Mouse (Mus musculus) granulocyte monocyte progenitor cell, adult 5-6 weeks (primary cell): Measurements from ENCODE around the gene Gp6. TPM values are rescaled to one million over a fixed set of nuclear protein-coding genes. Genes with fewer than 3 reads are reported as not detected.
"Not testable (repeated sequence)": the region's sequence is repeated elsewhere in the genome, so short reads cannot be mapped to it uniquely, and the experiment has no call there.

Source experiments
- ATAC-seq: replicated peaks from 2 replicates; pipeline ENCODE4 v1.8.0; 2016; ENCODE audit warnings: mild to moderate bottlenecking, moderate TSS enrichment, inconsistent platforms; ENCODE audit not compliant: poor library complexity, severe bottlenecking
- total RNA-seq, 2 experiments: library from RNA; stranded (forward) in 1 of 2; stranded (reverse) in 1 of 2; fragments of 200-712, 200-1000 nt in 1 of 2; fragments of >200 nt in 1 of 2; fragmentation: Nextera tagmentation in 1 of 2; gene quantifications; 2 replicates each; pipeline ENCODE4 v1.2.3; 2014 to 2017

The Gp6 gene
- total RNA-seq (2014; fragmentation: Nextera tagmentation) (not detected in 2 replicates), total RNA-seq (2017) (not detected in 2 replicates)

- ATAC-seq: no peak
Observed at GRCm38 (mm10) chr7:4397730-4398129, at the start of gene Gp6. Gp6 (minus strand) TSS chr7:4397744.

- ATAC-seq: no peak
Observed at GRCm38 (mm10) chr7:4447138-4447537, 49.6 kb upstream of the Gp6 start.

- peak; percentile 95 for ATAC-seq
Observed at GRCm38 (mm10) chr7:4445216-4445791, 47.8 kb upstream of the Gp6 start, which contains the start of gene Rdh13. Rdh13 (minus strand) TSS chr7:4445649.

- no peak for ATAC-seq
Observed at GRCm38 (mm10) chr7:4440549-4440948, 43.0 kb upstream of the Gp6 start.

- no peak for ATAC-seq
Observed at GRCm38 (mm10) chr7:4437721-4438120, 40.2 kb upstream of the Gp6 start.

GRCm38 (mm10) chr7:4432026-4432425, 34.5 kb upstream of the Gp6 start:
- no peak for ATAC-seq

GRCm38 (mm10) chr7:4431548-4431947, 34.0 kb upstream of the Gp6 start:
- ATAC-seq: peak; percentile 58

GRCm38 (mm10) chr7:4430246-4430844, 32.8 kb upstream of the Gp6 start:
- no peak for ATAC-seq

GRCm38 (mm10) chr7:4427161-4427912, 29.8 kb upstream of the Gp6 start:
- ATAC-seq: peak; percentile 98

GRCm38 (mm10) chr7:4420230-4420629, 22.7 kb upstream of the Gp6 start:
- ATAC-seq: no peak

GRCm38 (mm10) chr7:4419681-4420080, 22.1 kb upstream of the Gp6 start:
- no peak for ATAC-seq

GRCm38 (mm10) chr7:4412406-4412805, 14.9 kb upstream of the Gp6 start:
- ATAC-seq: not testable (repeated sequence)

GRCm38 (mm10) chr7:4373521-4373920, 24.0 kb downstream of the Gp6 start:
- no peak for ATAC-seq

GRCm38 (mm10) chr7:4337509-4337908, 60.0 kb downstream of the Gp6 start, which contains the start of gene Ncr1:
Ncr1 (plus strand) TSS chr7:4337724.
- no peak for ATAC-seq

GRCm38 (mm10) chr7:4323301-4323700, 74.2 kb downstream of the Gp6 start:
- ATAC-seq: peak; percentile 84

Other genes starting within 250 kb of the Gp6 start
- 0.32 TPM in 1 of 2 replicates, not detected in the other for gene Leng9, start 247.4 kb downstream of the Gp6 start, total RNA-seq (2014; fragmentation: Nextera tagmentation)
- gene Leng9, start 247.4 kb downstream of the Gp6 start, total RNA-seq (2017): 1.4 and 2.0 TPM in 2 replicates
- gene Cdc42ep5, start 232.9 kb downstream of the Gp6 start, total RNA-seq (2014; fragmentation: Nextera tagmentation): not detected in 2 replicates
- 0.21 TPM in 1 of 2 replicates, not detected in the other for gene Cdc42ep5, start 232.9 kb downstream of the Gp6 start, total RNA-seq (2017)
- gene Lilra5, start 160.0 kb downstream of the Gp6 start, total RNA-seq (2014; fragmentation: Nextera tagmentation): not detected in 2 replicates
- not detected in 2 replicates for gene Lilra5, start 160.0 kb downstream of the Gp6 start, total RNA-seq (2017)
- not detected in 2 replicates for gene Ncr1, start 60.0 kb downstream of the Gp6 start, total RNA-seq (2014; fragmentation: Nextera tagmentation)
- gene Ncr1, start 60.0 kb downstream of the Gp6 start, total RNA-seq (2017): 0.52 TPM in 1 of 2 replicates, not detected in the other
- 9.1 and 12.1 TPM in 2 replicates for gene Rdh13, start 47.9 kb upstream of the Gp6 start, total RNA-seq (2014; fragmentation: Nextera tagmentation)
- 11.9 and 21.9 TPM in 2 replicates for gene Rdh13, start 47.9 kb upstream of the Gp6 start, total RNA-seq (2017)
- 5.0 and 7.7 TPM in 2 replicates for gene Eps8l1, start 62.9 kb upstream of the Gp6 start, total RNA-seq (2014; fragmentation: Nextera tagmentation)
- gene Eps8l1, start 62.9 kb upstream of the Gp6 start, total RNA-seq (2017): 1.6 and 7.1 TPM in 2 replicates
- gene Ppp1r12c, start 103.9 kb upstream of the Gp6 start, total RNA-seq (2014; fragmentation: Nextera tagmentation): 92.2 and 131 TPM in 2 replicates
- gene Ppp1r12c, start 103.9 kb upstream of the Gp6 start, total RNA-seq (2017): 99.6 and 109 TPM in 2 replicates
- 7.3 and 16.1 TPM in 2 replicates for gene Tnnt1, start 118.6 kb upstream of the Gp6 start, total RNA-seq (2014; fragmentation: Nextera tagmentation)
- 14.1 and 22.3 TPM in 2 replicates for gene Tnnt1, start 118.6 kb upstream of the Gp6 start, total RNA-seq (2017)
- 17.0 TPM in 1 of 2 replicates, not detected in the other for gene Tnni3, start 126.5 kb upstream of the Gp6 start, total RNA-seq (2014; fragmentation: Nextera tagmentation)
- 2.7 and 4.1 TPM in 2 replicates for gene Tnni3, start 126.5 kb upstream of the Gp6 start, total RNA-seq (2017)
- 0.81 and 2.5 TPM in 2 replicates for gene Dnaaf3, start 134.7 kb upstream of the Gp6 start, total RNA-seq (2014; fragmentation: Nextera tagmentation)
- gene Dnaaf3, start 134.7 kb upstream of the Gp6 start, total RNA-seq (2017): 0.43 and 0.88 TPM in 2 replicates
- gene Syt5, start 149.8 kb upstream of the Gp6 start, total RNA-seq (2014; fragmentation: Nextera tagmentation): not detected in 2 replicates
- not detected in 2 replicates for gene Syt5, start 149.8 kb upstream of the Gp6 start, total RNA-seq (2017)
- gene Ptprh, start 206.3 kb upstream of the Gp6 start, total RNA-seq (2014; fragmentation: Nextera tagmentation): not detected in 2 replicates
- gene Ptprh, start 206.3 kb upstream of the Gp6 start, total RNA-seq (2017): not detected in 2 replicates
- gene Tmem86b, start 233.7 kb upstream of the Gp6 start, total RNA-seq (2014; fragmentation: Nextera tagmentation): 24.5 and 28.0 TPM in 2 replicates
- 17.5 and 26.2 TPM in 2 replicates for gene Tmem86b, start 233.7 kb upstream of the Gp6 start, total RNA-seq (2017)